Mouse (Mus musculus) neutrophil, adult 5-6 weeks (primary cell): ENCODE measurements around the gene Coro6. TPM values are rescaled to one million over a fixed set of nuclear protein-coding genes. Genes with fewer than 3 reads are reported as not detected.

Source experiments
- ATAC-seq: fragments of 151-379, 151-347 bp; 2 replicates; pipeline ENCODE4 v1.8.0; 2017; ENCODE audit warnings: mild to moderate bottlenecking, moderate TSS enrichment; ENCODE audit not compliant: insufficient number of reproducible peaks, poor library complexity, low FRiP score, severe bottlenecking; ENCODE audit errors: extremely low read depth
- total RNA-seq: library from RNA; stranded (forward); fragments of 200-1000 nt; gene quantifications from 2 replicates; pipeline ENCODE4 v1.2.3, GENCODE M21; 2017

Coro6 gene
- total RNA-seq, 1 experiment from 2014 or later = 0.70 TPM

DNA sequence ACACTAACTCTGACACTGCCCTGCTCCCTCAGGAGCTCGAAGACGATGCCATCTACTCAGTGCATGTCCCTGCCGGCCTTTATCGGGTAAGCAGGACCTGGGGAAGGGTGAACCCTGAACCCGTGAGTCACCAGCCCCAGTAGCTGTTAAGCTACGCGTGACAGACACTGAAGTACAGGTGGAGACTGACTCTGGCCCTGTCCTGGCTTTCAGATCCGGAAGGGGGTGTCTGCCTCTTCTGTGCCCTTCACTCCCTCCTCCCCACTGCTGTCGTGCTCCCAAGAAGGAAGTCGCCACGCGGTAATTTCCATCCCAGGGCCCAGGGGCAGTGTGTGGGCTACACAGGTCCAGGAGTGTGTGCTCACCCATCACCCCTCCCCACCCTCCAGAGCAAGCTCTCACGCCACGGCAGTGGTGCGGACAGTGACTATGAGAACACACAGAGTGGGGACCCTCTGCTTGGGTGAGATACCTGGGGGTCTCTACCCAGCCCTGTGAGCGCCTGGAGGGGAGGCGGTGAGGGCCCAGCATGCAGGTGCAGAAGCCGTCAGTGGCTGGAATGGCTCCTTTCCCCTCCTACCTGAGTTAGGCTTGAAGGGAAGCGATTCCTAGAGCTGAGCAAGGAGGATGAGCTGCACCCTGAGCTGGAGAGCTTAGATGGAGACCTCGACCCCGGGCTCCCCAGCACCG lies 43.2 kb downstream of the Coro6 start:
- no peak for ATAC-seq

DNA sequence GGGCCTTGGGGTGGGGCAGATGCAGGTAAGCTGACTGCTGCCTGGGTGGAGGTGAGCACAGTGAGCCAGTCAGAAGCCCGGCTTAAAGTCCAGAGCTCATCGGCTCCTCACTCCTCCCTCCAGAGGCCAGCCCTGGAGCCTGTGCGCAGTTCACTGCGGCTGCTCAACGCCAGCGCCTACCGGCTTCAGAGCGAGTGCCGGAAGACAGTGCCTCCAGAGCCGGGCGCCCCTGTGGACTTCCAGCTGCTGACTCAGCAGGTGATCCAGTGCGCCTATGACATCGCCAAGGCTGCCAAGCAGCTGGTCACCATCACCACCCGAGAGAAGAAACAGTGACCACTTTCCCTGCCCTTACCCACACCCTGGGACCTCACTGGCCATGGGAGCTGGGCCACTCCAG lies 44.1 kb downstream of the Coro6 start:
- no peak for ATAC-seq

DNA sequence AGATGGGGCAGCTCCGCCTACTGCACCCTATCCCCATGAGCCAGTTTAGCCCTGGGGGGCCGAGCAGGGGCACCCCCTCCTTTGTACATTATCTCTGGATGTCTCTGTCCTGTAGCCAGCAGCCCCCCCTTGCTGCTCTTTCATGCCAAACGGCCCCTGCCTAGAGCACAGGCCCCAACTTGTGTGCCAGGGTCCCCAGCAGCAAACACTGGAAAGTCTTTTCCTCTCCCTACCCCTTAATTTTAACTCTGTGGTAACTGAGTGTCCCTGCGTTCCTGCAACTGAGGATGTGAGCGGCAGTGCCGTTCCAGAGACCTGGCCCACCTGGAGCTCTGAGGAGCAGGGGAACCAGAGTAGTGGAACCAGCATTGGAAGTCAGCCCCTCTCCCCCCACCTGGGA lies 44.7 kb downstream of the Coro6 start:
- no peak for ATAC-seq

DNA sequence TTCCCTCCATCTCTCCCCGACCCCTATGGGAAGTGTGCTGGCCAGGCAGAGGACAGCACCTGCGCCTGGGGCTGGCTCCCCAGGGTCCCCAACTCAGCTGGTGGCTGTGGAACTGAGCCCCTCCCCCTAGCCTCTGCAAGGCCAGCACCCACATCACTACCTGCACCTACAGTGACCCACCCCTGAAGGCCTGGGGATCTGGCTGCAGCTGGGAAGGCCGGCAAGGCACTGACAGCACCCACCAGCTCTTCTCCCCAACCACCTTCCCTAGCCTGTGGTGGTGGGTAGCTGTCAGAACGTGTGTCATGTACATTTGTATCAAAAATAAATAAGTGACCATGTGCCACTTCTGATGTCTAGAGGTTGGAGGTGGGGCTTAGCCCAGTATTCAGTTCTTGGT lies 45.2 kb downstream of the Coro6 start:
- ATAC-seq = no peak

- peak; percentile 59 for ATAC-seq
Measured at GRCm38 (mm10) chr11:77508068-77509021, 46.1 kb downstream of the Coro6 start.

- no peak for ATAC-seq
Measured at GRCm38 (mm10) chr11:77511336-77511735, 49.1 kb downstream of the Coro6 start.

DNA sequence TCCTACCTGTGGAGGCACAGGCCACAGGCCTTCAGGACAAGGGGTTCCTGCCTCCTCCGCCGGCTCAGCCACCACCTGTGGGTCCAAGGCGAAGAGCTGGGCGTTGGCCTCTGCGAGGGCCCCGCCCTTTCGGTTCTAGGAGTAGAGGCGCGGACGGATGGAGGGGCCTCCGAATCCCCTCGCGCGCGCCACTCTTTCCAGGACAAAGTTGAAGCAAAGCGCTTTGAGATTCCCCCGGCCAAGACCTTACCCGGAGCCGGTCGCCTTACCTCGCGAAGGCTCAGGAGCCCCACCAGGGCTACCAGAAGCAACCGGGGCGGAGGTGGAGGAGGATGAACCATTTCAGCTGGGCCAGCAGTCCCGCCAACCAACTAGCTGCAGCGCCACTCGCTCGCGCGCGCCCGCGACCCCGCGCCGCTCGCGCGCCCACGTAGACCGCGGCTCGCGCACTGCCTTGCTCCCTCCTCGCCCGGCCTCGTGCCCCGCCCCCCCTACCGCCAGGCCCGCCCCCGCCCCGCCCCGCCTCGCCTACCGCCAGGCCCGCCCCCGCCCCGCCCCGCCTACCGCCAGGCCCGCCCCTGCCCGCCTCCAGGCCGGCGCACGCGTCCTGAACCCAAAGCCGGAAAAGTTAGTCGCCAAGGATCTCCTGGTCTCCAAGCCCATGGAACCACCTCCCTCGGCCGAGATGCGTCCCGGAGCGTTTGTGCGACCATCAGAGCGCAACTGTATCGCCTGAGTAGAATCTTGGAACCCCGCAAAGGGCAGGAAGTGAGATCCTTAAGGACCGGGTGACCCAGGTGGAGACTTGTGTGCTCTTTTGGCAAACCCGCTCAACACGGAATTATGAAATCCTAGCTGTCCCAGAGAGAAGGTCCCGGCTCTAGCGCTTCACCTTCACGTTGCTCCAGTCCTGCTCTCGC lies 50.9 kb downstream of the Coro6 start:
- ATAC-seq = peak; percentile 47

GRCm38 (mm10) chr11:77513811-77514170 lies 51.6 kb downstream of the Coro6 start:
- no peak for ATAC-seq

- ATAC-seq = no peak
Measured at GRCm38 (mm10) chr11:77514281-77514831, 52.1 kb downstream of the Coro6 start.

DNA sequence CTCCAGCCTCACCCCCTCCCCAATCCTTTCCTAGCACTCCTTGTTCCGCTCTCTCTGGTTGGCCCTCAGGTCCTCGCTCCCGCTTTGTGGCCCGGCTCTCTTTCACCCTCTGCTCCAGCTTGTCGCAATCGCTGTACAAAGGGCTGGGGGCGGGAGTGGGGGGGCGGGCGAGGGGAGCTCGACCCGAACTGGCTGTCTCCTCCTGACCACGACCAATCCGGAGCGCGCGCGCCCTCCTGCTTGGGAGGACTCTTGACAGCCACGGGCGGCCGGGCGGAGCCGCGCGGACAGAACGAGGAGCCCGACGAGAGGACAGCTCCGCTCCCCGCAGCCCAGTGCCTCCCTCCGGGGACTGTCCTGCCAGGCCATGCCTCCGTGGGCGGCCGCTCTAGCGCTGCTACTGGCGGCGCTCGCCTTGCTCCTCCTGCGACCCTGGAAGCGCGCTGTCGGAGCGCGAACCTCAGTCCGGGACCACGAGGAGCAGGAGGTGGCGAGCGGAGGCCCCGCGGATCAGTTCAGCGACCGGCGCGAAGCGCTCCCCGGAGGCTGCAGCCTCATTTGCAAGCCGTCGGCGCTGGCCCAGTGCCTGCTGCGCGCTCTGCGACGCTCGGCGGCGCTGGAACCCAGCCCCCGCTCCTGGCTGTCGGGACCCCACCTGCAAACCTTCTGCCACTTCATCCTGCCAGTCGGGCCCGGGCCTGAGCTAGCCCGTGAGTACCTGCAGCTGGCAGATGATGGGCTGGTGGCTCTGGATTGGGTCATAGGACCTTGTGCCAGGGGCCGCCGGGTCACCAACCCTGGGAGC lies 52.8 kb downstream of the Coro6 start, which contains the start of gene Abhd15:
Gene Abhd15 (plus strand): TSS at position 290 of the 805 bp plus-strand sequence.
- ATAC-seq = peak; percentile 49

DNA sequence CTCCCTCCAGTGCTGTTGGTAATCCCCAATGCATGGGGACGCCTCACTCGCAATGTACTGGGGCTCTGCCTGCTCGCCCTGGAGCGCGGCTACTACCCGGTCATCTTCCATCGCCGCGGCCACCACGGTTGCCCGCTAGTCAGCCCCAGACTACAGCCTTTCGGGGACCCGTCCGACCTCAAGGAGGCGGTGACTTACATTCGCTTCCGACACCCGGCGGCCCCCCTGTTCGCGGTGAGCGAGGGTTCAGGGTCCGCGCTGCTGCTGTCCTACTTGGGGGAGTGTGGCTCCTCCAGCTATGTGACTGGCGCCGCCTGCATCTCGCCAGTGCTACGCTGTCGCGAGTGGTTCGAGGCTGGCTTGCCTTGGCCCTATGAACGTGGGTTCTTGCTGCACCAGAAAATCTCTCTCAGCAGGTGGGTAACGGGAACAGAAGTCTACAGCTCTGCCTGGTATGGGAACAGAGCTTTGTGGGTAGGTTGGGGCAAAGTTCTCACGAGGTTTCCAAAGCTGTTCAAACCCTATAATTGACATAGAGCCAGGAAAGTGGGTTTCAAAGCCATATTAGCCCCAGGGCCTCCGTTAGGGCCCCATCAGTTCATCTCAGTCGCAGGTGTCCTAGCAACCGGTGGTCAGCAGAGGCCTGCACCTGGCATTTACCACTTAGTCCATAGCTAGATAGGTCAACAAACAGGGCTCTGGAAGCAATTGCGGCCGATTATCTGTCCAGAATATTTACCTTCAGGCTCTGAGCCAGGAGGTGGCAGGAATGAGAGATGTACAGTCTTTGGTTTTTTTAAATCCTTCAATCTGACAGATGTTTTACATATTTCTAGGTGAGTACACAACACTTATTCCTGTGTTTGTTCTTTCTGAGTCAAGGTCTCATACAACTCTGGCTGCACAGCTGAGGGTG lies 53.7 kb downstream of the Coro6 start, which contains the start of gene Trp53i13:
Gene Trp53i13 (minus strand): TSS at position 344 of the 916 bp plus-strand sequence.
- no peak for ATAC-seq

DNA sequence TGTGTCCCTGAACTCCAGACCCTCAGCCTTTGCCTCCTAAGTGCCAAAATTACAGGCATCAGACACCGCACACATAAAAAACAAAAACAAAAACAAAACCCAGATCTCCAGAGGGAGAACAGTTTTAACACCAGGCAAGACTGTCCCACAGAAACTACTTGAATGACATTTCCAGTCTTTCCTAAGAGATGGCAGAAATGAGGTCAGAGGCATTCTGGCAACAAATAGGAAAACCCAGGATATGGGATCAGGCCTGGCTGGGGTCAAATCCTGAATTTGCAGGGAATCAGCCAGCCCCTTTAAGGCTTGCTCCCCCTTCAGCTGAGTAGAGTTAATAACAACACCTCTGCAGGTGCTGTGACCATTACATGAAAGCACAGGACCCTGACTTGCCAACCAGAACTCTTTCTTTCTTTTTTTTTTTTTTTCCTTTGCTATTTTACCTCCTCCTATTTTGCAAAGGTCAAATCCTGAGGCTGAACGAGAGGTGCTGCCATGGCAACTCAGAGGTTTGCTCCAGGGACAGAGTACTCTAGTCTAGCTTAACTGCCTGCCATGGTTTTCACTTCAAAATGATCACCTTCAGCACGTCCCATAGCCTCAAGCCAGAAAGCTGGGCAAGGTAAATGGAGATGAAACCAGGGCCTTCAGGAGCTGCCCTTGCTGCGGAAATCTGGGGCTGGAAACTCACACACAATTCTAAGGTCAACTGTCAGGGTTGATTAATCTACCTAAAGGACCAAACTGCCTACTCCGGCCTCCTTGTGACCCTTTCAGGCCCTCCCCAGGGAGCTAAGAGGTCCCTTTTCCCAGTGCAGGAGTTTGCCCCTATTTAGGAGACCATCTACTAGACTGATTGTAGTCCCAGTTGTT lies 54.6 kb downstream of the Coro6 start:
- ATAC-seq = no peak

- no peak for ATAC-seq
Measured at GRCm38 (mm10) chr11:77518051-77518798, 56.0 kb downstream of the Coro6 start.

DNA sequence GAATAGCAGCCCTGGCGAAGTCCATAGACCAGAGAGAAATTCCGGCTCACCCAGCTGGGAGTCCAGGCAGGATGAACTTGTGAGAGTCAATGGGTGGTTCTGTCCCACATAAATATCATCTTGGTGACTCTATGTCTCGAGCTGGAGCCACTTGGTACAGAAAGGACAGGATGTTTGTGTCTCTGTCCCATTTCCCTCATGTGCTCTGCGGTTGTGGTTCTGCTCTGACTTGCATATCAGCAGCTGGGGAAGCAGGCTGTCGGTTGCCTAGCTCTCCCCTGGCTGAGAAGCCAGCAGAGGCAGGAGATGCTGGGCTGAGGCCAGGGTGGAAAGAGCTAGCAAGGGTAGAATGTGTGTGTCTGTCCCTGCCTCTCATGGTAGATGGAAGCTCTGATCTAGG lies 56.8 kb downstream of the Coro6 start, which contains the start of gene Gm10392:
Gene Gm10392 (minus strand): TSS at position 156 of the 400 bp plus-strand sequence.
- peak; percentile 51 for ATAC-seq
